Mouse (Mus musculus): ENCODE measurements around the gene Insr. TPM values are rescaled to one million over a fixed set of nuclear protein-coding genes. Genes with fewer than 3 reads are reported as not detected.
"Not testable (repeated sequence)": the region's sequence is repeated elsewhere in the genome, so short reads cannot be mapped to it uniquely, and the experiment has no call there.

Insr gene
- total RNA-seq, 4 experiments from 2014 or later: 139 to 174 (median 151) TPM

DNA sequence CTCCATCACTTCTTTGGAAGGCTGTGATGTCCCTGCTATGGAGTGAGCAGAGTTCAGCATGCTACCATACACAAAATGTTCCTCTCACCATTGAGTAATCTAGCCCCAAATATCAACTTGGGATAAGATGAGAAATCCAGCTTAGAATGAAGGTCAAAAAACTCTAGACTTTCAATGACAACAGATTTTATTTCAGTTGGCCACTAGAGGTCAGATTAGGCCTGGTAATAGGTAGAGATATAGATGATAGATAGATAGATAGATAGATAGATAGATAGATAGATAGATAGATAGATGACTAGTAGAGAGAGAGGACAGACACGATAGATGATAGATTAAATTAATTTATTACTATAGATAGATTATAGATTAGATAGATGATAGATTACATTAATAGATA is 99.5 kb downstream of the Insr start:
- DNase-seq: no peak

DNA sequence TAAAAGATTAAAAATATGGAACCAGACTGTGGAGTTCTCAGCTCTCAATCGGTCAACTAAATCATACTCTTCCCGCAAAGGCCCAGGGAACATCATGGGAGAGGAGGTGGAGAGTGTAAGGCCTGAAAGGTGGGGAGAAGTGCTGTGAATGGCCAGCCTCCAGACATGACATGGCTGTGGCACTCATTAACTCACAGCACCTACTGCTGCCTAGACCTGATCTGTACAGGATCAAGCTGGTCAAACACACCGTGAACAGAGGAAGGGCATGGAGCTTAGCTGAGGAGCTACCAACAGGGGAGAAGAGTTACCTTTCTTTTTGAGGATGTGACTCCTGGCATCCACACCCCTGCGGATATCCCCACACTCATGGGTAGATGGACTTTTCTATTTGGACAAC is 102.0 kb downstream of the Insr start:
- no peak for DNase-seq

DNA sequence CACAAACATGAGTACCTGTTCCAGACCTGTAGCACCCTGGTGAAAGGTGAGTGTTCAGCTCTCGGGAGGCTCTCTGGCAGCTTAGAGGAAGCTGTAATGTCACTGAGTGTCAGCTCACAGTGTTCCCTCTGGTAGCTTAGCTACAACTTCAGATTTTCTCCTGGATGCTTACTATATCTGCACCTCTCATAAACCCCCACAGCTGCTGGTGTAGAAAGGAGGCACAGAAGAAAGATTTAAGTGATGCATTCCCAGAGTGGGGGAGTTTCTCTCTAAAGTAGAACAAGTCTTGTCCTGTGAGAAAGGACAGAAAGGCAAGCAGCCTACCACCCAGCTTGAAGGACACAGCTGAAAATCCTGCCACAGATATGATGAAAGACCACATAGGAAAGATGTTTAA is 107.2 kb downstream of the Insr start:
- DNase-seq: no peak

DNA sequence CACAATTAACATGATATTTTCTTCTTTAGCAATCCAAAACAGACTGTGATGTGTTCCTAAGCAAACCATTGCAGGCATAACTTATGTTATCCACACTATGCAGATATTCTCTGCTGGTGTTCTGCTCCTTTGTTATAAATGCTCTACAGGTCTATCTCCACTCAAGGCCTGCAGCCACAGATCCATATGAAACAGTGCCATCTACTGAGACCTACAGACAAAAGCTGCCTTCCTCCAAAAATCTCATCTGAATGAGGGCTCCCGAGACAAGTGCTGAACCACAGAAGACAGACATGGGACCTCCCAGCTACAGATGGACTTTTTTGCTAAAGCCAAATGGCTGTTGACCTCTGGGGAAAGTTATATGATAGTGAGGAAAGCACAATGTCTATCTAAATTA is 132.9 kb downstream of the Insr start:
- no peak for DNase-seq

DNA sequence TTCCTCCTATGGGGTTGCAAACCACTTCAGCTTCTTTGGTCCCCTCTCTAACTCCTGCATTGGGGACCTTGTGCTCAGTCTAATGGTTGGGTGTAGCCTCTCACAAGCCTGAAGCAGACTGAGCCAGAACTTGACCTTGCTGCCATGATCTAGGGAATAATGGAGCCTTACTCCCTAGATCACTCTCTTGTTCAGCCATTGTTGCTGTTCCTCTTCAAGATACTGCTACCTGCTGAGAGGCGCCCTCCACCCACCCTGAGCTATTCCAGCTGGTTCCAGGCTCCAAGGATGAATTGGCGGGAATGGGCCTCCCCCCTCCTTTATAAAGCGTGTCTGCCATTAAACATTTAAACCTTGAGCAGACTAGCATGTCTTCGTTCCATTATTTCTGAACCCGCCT is 179.0 kb downstream of the Insr start:
- DNase-seq: not testable (repeated sequence)

Small RNA genes lying within 50 kb of the gene (microRNA-seq; reads per million reads assigned to microRNA genes)
- gene Gm25775: 0 reads per million in 2 experiments

Other genes starting within 250 kb of the Insr start
- under 1 TPM; 0.23 to 0.83 (median 0.28) TPM for gene A430078G23Rik, start 73.8 kb upstream of the Insr start, total RNA-seq (2022)
- 10 to 100 TPM; 44.6 to 48.1 (median 47.0) TPM for gene Arhgef18, start 113.4 kb upstream of the Insr start, total RNA-seq (2022)
- 10 to 100 TPM; 10.4 to 20.2 (median 12.1) TPM for gene Pex11g, start 188.1 kb upstream of the Insr start, total RNA-seq (2022)
- under 1 TPM in 2 of 4 experiments, not detected in 2; 0.28 to 0.46 TPM for gene Tex45, start 191.2 kb upstream of the Insr start, total RNA-seq (2022)
- gene Zfp358, start 213.5 kb upstream of the Insr start, total RNA-seq (2022): 10 to 100 TPM; 20.6 to 22.9 (median 21.7) TPM
- gene Mcoln1, start 220.8 kb upstream of the Insr start, total RNA-seq (2022): 10 to 100 TPM; 45.0 to 82.0 (median 60.3) TPM
- 10 to 100 TPM; 49.3 to 73.9 (median 63.2) TPM for gene Pnpla6, start 235.8 kb upstream of the Insr start, total RNA-seq (2022)